Mouse (Mus musculus) megakaryocyte, embryonic 14.5 days (primary cell): ENCODE measurements around the gene Trpm8. TPM values are rescaled to one million over a fixed set of nuclear protein-coding genes. Genes with fewer than 3 reads are reported as not detected.

Source experiments
- H3K27me3 ChIP-seq: replicated peaks from 2 replicates; pipeline ENCODE3; 2012; ENCODE audit warnings: inconsistent platforms
- H3K36me3 ChIP-seq: replicated peaks from 2 replicates; pipeline ENCODE3; 2012; ENCODE audit warnings: low read length, inconsistent platforms, mixed read lengths
- H3K4me1 ChIP-seq: 2 replicates; pipeline ENCODE4 v1.6.1; 2012; ENCODE audit warnings: inconsistent platforms
- H3K4me3 ChIP-seq: replicated peaks from 2 replicates; pipeline ENCODE3; 2012; ENCODE audit warnings: moderate library complexity, mild to moderate bottlenecking, inconsistent platforms
- H3K9me3 ChIP-seq: 2 replicates; pipeline ENCODE4 v1.6.1; 2012; ENCODE audit warnings: inconsistent platforms
- FLI1 ChIP-seq: IDR thresholded peaks from 2 replicates; pipeline ENCODE4 v1.6.1; 2012; ENCODE audit warnings: low read length, inconsistent platforms, mixed read lengths
- GATA1 ChIP-seq: IDR thresholded peaks from 3 replicates; pipeline ENCODE4 v1.6.1; 2012; ENCODE audit warnings: mixed read lengths, low read length, inconsistent platforms, borderline replicate concordance
- polyA plus RNA-seq: library from polyadenylated mRNA; stranded (reverse); fragments of >175 nt; gene quantifications from 2 replicates; pipeline ENCODE4 v1.2.3, GENCODE M21; 2012; ENCODE audit warnings: low replicate concordance; ENCODE audit not compliant: insufficient read depth

Trpm8 gene
- polyA plus RNA-seq, 1 experiment, result not detected

DNA sequence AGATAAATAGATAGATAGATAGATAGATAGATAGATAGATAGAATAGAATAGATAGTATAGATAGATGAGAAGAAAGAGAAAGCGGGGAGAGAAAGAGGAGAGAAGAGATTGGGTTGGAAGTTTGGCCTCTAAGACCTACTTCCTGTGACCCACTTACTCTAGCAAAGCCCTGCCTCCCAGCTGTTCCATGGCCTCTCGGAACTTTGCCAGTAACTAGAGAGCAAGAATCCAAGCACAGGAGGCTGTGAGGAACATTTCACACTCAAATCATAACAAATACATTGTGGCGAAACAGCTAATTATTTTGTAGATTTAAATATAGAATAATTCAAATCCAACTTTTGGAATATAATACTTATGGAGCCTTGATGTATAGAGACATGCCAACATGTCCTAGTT lies 65.2 kb downstream of the Trpm8 start:
- Histone ChIP-seq H3K9me3 (no peaks in the 10 kb centered on the region), H3K4me3 (no peak overlapping the region), H3K27me3 (peaks cover 6% of the 10 kb centered on the region), H3K4me1 (no peaks in the 10 kb centered on the region), H3K36me3 (no peaks in the 10 kb centered on the region)
- TF ChIP-seq FLI1 (no peak), GATA1 (no peak)

DNA sequence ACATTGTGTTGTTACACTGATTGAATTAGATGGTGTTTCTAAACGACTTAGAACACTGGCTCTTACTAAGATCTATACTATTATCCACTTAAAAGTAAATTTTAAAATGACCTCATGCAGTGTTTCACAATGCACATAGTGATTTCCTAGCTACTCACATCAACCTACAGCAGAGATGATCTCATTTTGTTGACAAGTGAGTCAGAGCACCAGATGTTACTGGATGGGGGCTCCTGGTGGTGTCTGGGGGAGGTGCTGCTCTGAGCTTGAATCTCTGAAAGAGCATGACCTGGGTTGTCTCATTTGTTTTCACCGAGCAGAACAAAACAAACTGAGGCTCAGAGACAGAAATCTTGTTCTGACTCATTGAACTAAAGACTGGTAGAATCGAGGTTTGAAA lies 68.1 kb downstream of the Trpm8 start:
- Histone ChIP-seq H3K4me1 (no peaks in the 10 kb centered on the region), H3K36me3 (no peaks in the 10 kb centered on the region), H3K27me3 (peaks cover 6% of the 10 kb centered on the region), H3K9me3 (no peaks in the 10 kb centered on the region), H3K4me3 (no peak overlapping the region)
- TF ChIP-seq GATA1 (no peak), FLI1 (no peak)

DNA sequence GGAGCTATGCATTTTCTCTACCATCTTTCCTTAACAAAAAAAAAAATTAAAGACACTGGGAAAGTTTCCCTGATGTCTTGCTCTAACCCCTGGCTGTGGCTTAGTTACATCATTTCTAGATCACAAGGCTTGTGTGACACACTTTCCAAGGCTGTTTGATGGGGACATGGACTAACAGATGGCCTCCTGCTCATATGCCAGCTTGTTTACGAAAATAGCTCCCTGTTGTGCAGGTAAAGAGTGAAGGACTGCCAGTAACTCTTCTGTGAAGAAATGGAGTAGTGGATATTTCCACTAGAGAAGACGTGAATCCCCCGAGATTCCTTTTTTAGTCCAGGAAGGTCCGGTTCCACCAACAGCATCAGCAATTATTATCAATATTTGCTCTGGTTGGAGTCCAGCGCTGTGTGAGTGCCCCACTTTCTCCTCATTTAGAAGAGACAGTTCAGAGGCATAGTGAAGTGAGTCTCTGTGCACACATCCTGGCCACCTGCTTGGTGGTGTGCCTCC lies 71.1 kb downstream of the Trpm8 start:
- no peaks in the 10 kb centered on the region for H3K4me1 ChIP-seq
- no peaks in the 10 kb centered on the region for H3K9me3 ChIP-seq
- peaks cover 3% of the 10 kb centered on the region for H3K27me3 ChIP-seq
- TF ChIP-seq GATA1, result no peak
- TF ChIP-seq FLI1, result no peak
- no peaks in the 10 kb centered on the region for H3K36me3 ChIP-seq
- no peak overlapping the region for H3K4me3 ChIP-seq

DNA sequence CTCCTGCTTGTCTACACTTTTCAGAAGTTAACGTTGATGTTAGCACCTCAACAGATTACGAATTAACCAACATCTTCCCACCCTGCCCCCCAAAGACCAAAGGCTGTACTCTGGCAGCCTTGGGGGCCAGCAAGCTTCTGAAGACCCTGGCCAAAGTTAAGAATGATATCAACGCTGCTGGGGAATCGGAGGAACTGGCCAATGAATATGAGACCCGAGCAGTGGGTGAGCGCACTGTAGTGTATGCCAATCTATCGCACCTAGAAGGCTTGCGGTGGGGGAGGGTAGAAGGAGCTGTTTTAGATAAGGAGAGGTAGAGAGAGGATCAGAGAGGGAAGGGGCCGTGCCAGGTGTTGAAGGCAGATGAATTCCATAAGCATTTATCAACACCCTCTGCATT lies 73.3 kb downstream of the Trpm8 start:
- no peaks in the 10 kb centered on the region for H3K36me3 ChIP-seq
- H3K9me3 ChIP-seq, result no peaks in the 10 kb centered on the region
- H3K4me3 ChIP-seq, result no peak overlapping the region
- H3K4me1 ChIP-seq, result no peaks in the 10 kb centered on the region
- peaks cover 9% of the 10 kb centered on the region for H3K27me3 ChIP-seq
- TF ChIP-seq FLI1 (no peak), GATA1 (no peak)

DNA sequence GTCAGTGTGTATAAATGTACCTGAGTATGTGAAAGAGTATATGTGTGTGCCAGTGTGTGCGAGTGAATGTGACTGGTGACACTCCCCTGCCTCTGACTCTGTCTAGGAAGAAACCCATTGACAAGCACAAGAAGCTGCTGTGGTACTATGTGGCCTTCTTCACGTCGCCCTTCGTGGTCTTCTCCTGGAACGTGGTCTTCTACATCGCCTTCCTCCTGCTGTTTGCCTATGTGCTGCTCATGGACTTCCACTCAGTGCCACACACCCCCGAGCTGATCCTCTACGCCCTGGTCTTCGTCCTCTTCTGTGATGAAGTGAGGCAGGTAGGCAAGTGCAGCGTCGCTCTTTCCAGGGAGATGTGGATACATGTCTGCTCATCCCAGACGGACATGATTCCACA lies 77.6 kb downstream of the Trpm8 start:
- no peaks in the 10 kb centered on the region for H3K4me1 ChIP-seq
- no peaks in the 10 kb centered on the region for H3K36me3 ChIP-seq
- H3K4me3 ChIP-seq, result no peak overlapping the region
- no peak for TF ChIP-seq GATA1
- no peak for TF ChIP-seq FLI1
- H3K9me3 ChIP-seq, result no peaks in the 10 kb centered on the region
- peaks cover 18% of the 10 kb centered on the region for H3K27me3 ChIP-seq

DNA sequence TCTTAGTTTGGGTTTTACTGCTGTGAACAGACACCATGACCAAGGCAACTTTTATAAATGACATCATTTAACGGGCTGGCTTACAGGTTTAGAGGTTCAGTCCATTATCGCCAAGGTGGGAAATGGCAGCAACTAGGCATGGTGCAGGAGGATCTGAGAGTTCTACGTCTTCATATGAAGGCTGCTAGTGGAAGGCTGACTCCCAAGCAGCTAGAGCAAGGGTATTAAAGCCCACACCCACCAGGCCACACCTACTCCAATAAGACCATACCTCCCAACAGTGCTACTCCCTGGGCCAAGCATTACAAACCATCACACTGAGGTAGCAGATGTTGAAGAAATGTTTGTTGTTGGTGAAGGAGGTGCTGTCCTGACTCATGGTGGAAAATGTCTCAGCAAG lies 78.2 kb downstream of the Trpm8 start:
- Histone ChIP-seq H3K27me3 (peaks cover 18% of the 10 kb centered on the region), H3K36me3 (no peaks in the 10 kb centered on the region), H3K9me3 (no peaks in the 10 kb centered on the region), H3K4me1 (no peaks in the 10 kb centered on the region), H3K4me3 (no peak overlapping the region)
- TF ChIP-seq GATA1, result no peak
- no peak for TF ChIP-seq FLI1

DNA sequence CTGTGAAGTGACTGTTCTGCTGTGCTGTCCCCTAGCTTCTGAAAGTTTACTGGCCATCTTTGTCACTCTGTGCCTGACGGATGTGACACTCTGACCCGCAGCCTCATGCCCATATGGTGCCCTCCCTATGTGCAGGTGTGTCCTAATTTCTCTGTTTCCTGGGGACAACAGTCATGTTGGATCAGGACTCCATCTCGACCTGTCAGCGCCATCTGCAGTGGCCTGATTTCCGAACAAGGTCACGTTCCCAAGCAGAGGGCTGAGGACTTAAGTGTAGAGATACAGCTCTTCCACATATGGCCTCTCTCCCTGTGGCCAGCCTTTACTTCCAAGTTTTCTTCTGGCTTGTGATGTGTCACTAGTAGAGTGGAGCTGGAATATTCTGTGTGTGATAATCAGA lies 79.2 kb downstream of the Trpm8 start:
- Histone ChIP-seq H3K4me3 (no peak overlapping the region), H3K4me1 (no peaks in the 10 kb centered on the region), H3K9me3 (no peaks in the 10 kb centered on the region), H3K27me3 (peaks cover 15% of the 10 kb centered on the region), H3K36me3 (no peaks in the 10 kb centered on the region)
- TF ChIP-seq GATA1 (no peak), FLI1 (no peak)

DNA sequence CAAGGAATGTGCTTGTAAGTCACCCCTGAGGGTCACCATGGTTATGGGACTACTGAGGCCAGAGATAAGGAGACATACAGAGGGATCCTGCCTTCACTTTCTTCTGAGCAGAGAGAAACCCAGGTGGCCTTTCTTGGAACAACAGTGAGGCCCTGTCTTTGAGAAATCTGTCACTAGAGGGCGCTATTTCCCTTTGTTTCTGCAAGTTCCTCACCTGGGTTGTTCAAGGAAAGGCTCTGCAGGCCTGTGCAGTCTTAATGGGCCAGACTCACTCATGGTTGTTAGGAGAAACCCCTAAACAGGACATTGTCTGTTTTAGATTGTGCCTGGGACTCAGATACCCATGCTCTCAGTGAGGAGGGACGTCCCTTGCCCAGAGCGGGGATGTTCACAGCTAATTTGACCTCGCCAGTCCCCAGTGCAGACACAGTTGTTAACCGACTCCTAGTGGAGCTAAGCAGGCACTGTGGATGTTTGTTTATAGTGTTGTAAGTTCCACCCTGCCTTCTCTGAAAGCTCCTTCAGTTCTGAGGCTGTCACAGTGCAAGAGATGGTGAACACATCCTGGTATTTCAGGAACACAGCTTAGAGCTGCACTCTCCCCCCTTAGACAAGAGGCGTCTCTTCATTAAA lies 80.1 kb downstream of the Trpm8 start:
- Histone ChIP-seq H3K4me3 (no peak overlapping the region), H3K27me3 (peaks cover 18% of the 10 kb centered on the region), H3K36me3 (no peaks in the 10 kb centered on the region), H3K4me1 (no peaks in the 10 kb centered on the region), H3K9me3 (no peaks in the 10 kb centered on the region)
- TF ChIP-seq GATA1 (no peak), FLI1 (no peak)

DNA sequence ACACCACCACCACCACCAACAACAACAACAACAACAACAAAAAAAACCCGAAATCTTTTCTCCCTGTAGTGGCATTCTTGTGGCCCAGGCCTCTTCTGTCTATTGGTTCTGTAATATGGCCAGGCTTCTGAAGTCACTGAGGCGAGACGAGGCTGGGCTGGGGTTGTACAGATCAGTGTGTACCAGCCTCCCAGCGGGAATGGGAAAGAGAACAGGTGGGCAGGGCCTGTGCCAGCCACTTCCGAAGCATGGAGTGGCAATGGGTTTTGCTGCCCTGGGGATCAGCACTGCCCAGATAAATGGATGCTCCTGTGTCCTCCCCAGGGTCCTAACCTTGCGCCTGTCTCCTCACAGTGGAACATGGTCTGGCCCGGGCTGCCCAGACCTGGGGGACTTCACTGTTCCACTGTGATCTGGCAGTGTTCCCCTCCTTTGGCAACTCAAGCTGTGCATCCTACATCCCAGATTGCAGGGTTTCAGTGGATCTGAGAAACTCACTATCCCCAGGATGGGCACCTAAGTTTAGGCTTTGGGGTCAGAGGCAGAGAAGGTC lies 80.7 kb downstream of the Trpm8 start:
- H3K27me3 ChIP-seq, result peaks cover 18% of the 10 kb centered on the region
- no peaks in the 10 kb centered on the region for H3K9me3 ChIP-seq
- H3K4me3 ChIP-seq, result no peak overlapping the region
- TF ChIP-seq FLI1, result no peak
- TF ChIP-seq GATA1, result no peak
- H3K36me3 ChIP-seq, result no peaks in the 10 kb centered on the region
- no peaks in the 10 kb centered on the region for H3K4me1 ChIP-seq

DNA sequence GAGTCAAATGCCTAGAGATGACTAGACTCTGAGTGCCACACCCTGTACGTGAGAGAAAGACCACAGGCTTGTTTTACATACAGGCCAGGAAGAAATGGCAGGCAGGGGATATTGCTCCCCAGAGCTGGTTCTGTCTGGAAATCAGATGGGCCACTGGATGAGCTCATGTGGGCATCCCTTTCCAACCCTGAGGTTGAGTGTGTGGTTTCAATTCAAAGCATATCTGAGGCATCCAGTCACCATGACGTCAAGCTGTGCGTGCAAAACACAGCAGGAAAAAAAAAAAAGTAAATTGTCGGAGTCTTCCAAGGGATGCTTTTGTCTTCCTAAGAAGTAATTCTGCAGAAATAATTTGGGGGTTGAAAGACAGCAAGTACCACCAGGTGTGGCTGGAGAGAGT lies 83.6 kb downstream of the Trpm8 start:
- no peaks in the 10 kb centered on the region for H3K36me3 ChIP-seq
- TF ChIP-seq FLI1 (no peak), GATA1 (no peak)
- no peak overlapping the region for H3K4me3 ChIP-seq
- H3K27me3 ChIP-seq, result peaks cover 14% of the 10 kb centered on the region
- H3K4me1 ChIP-seq, result no peaks in the 10 kb centered on the region
- H3K9me3 ChIP-seq, result no peaks in the 10 kb centered on the region
